Mouse (Mus musculus): ENCODE measurements around the gene Slc50a1.

Slc50a1 gene

Small RNAs within 50 kb of the gene (microRNA-seq; reads per million reads assigned to microRNA genes)
- gene Mir92b = 54.2 to 69.1 reads per million in 2 experiments
